Mouse (Mus musculus) gastrocnemius, adult 18-20 months (tissue): ENCODE data around the gene Mrpl11. TPM values are rescaled to one million over a fixed set of nuclear protein-coding genes. Genes with fewer than 3 reads are reported as not detected.
"Not testable (repeated sequence)": the region's sequence is repeated elsewhere in the genome, so short reads cannot be mapped to it uniquely, and the experiment has no call there.

ENCODE experiments used
- DNase-seq: peaks from one replicate; pipeline ENCODE4 v3.0.0; 2021; ENCODE audit warnings: low spot score
- total RNA-seq, 2 experiments: library from RNA; stranded (reverse); gene quantifications; 2 replicates each; pipeline ENCODE4 v1.2.3; 2021

Gene Mrpl11
- total RNA-seq, 2 experiments from 2014 or later: 64.6 to 66.7 TPM

DNA sequence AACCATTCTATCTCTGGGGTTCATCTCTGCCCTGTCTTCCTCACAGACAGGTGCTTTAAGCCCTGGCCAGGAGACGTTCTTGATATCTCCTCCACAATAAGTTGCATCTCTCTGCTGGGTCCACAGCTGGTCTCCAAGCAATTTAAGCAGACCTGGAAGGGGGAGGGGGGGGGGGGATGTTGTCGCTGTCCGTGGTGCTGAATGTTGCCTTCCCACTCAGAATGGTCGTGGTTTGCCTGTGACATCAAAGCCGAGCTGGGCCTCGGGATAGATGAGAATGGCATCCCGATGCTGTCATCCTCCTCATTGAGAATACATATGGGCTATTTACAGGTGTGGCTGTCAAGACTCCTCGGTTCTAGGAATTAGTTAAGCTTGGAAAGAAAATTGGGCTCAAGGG is 30.4 kb downstream of the Mrpl11 start:
- no peak for DNase-seq

DNA sequence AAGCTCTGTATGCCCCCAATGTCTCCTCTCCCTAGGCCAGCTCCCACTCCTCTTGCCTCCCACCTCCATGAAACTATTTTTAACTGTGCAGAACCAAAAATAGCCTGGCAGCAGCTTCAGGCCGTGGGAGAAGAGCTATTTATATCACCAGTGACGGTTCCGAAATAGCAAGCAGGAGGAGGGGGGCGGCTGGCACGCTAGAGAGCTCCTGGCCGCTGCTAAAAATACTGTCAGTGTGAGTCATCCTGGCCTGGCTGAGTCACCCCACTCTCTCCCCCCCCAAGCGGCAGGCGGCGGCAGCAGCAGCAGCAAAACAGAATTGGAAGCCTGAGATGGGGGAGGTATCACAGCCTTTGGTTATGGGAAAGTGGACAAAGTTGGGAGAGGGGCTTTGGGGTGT is 31.0 kb downstream of the Mrpl11 start:
- peak; percentile 90 for DNase-seq

DNA sequence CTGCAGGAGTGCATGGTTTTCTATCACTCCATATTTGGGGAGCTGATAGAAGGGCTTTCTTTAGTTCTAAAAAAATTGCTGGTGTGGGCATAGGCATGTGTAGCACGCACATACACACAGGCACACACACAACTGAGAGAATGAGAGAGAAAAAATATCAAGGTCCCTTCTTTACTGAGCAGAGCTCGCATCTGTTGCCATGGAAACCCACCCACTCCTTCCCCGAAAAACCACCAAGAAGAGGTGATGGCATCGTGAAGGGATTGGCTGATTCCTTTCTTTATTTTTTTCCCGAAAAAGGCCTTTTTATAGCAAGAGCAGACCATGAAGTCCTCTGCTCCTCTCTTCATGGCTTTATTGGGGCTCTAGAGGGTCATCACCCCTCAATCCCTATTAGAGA is 32.1 kb downstream of the Mrpl11 start:
- DNase-seq: no peak

DNA sequence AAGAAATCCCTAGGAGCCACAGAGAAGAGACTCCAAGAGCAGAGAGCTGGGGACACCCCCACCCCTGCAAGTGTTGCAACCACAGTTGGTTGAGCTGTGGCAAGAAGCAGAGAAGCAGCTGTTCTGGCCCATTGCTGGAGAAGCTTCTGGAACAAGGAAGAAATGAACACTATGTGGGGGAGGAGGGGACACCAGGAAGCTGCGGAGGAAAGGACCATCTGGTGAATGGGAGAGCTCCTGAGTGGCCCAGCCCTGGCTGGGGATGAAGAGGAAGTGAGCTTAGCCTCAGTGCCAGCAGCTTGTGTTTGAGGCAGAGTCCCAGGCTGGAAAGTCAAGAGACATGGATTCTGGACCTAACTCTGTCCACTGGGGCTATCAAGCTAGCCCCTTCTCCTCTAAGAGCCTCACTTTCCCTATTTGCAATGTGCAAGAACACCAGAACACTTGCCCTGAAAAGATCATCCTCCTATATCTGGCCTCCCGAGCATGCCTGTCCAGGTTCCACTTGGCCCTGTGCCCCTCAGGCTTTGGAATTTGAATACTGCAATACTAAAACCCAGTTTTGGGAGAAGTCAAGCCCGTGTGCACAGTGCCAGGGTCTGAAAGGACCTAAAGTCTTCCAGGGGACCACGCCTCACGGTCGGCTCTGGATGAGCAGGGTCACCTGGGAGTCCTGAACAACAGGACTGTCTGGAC is 37.6 kb downstream of the Mrpl11 start:
- DNase-seq: no peak

DNA sequence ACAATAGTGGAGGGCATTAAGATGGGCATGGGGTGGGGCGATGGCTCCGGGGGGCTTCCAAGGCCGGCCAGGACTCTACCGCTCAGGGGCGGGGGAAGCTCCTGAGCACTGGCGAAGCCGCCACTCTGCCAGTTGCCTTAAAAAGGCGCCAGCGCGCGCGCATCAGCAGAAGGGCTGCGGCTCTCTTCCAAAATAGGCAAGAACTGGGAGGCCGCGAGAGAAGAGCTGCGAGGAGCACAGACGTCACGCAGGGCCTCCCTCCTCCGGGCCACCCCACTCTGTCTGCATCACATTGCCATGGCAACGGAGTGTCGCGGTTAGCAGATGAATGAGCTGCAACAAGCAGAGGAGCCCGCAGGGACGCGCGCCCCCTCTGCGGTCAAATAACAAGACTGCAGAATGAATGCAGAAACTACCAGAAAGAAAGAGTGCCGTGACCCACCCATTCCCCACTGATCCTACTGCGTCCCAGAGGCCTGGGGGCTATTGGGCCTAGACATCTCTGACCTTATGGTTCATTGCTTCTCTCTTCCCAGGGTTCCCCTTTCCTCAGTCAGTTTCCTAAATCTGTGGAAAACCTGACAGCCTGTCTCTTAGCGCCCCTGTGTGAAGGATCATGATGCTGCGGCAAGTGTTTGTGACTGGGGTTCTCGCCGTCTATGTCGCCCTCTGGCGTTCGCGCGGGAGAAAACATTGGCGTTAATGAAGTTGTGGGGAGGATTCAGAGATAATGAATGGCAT is 39.9 kb downstream of the Mrpl11 start:
- peak; percentile 76 for DNase-seq

DNA sequence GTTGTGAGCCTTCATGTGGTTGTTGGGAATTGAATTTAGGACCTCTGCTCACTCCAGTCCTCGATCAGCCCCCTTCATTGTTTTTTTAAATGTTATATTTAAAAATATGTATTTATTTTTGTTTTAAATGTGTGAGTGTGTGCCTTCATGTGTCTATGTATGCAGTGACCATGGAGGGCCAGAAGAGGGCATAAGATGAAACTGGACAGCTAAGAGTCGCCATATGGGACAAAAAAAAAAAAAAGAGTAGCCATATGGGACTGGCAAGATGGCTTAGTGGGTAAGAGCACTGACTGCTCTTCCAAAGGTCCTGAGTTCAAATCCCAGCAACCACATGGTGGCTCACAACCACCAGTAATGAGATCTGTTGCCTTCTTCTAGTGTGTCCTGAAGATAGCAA is 41.7 kb downstream of the Mrpl11 start:
- DNase-seq: not testable (repeated sequence)

DNA sequence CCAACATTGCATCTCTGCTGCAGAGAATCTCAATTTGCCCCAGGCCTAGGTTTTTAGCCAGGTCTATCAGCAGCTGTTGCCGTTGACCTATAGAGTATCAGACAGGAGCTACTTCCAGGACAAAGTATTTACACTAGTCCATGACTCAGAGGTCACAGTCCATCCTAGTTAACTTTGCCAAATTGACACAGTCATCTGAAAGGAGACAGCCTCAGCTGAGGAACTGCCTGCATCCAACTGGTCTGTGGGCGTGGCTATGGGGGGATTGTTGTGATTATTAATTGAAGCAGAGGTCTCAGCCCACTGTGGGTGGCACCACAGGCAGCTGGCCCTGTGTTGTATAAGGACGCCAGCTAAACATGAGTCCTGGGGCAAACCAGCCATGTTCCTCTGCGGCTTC is 43.0 kb downstream of the Mrpl11 start:
- DNase-seq: no peak

DNA sequence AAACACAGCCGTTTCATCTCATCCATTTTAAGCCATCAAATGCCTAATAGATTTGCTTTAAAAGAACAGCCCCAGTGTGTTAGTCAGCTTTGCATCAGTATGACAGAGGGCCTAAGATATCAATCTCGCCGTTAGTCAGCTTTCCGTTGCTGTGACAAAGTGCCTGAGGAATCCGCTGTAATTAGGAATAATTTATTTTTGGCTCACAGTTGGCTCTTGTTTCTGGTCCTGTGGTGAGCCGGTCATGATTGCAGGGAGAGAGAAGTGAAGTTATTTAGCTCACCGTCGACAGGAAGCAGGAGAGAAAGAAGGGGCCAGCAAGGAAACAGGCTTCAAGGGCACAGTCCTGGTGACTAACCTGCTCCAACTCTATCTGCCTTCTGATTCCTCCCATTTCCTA is 51.2 kb downstream of the Mrpl11 start:
- no peak for DNase-seq

DNA sequence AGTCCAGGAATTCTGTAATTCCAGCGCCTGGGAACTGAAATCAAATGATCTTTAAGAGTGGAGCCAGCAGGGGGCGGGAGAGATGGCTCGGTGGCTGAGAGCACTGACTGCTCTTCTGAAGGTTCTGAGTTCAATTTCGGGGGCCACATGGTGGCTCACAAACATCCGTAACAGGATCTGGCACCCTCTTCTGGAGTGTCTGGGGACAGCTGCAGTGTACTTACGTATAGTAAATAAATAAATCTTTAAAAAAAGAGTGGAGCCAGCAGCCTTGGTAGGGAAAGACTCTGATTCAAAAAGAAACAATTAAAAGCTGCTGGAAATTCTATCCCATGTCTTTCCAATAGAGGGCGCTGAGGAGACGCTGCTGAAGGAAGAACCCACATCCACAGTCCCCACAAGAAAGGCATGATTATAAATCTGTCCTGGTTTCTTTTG is 53.0 kb downstream of the Mrpl11 start:
- no peak for DNase-seq

DNA sequence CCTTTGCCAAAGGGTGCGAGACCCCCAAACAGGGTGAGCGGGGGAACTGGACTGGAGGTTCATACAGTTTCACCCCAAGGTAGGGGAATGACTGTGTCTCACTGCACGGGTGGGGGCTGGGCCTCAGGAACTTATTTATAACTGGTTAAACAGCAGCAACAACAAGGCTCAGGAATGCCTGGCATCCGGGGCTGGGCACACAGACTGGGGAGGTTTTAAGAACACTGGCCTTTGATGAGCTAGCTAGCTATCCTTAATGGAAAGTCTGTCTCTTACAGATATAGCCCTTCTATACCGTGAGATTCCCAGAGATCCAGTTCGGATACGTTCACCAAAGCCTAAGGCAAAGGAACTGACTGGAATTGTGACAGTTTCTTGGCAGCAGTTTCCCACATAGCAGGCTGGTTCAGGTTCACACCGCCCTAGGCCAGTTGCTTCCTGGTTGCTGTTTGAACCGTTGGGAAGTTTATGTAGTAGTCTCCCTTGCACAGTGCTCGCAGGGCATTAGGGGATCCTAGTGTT is 54.3 kb downstream of the Mrpl11 start:
- no peak for DNase-seq

Other genes with a start within 250 kb of the Mrpl11 start
- gene Rbm4b, start 205.7 kb upstream of the Mrpl11 start, total RNA-seq: 1 to 10 TPM; 2.3 to 2.7 TPM
- 10 to 100 TPM; 31.4 to 34.8 TPM for gene Rbm4, start 168.2 kb upstream of the Mrpl11 start, total RNA-seq
- gene Gm21992, start 150.5 kb upstream of the Mrpl11 start, total RNA-seq: 10 to 100 TPM in 1 of 2 experiments, 1 to 10 TPM in 1; 6.8 to 12.7 TPM
- gene Rbm14, start 150.5 kb upstream of the Mrpl11 start, total RNA-seq: 10 to 100 TPM in 1 of 2 experiments, 1 to 10 TPM in 1; 8.0 to 10.5 TPM
- gene Ccs, start 122.8 kb upstream of the Mrpl11 start, total RNA-seq: 10 to 100 TPM; 20.0 to 24.1 TPM
- not detected for gene Ccdc87, start 122.8 kb upstream of the Mrpl11 start, total RNA-seq
- 10 to 100 TPM; 26.6 to 30.1 TPM for gene Ctsf, start 107.0 kb upstream of the Mrpl11 start, total RNA-seq
- gene Actn3, start 84.2 kb upstream of the Mrpl11 start, total RNA-seq: 1,000 to 10,000 TPM; 7,595 to 9,342 TPM
- gene Zdhhc24, start 83.5 kb upstream of the Mrpl11 start, total RNA-seq: 1 to 10 TPM; 2.0 to 2.3 TPM
- 1 to 10 TPM; 1.7 to 2.0 TPM for gene Bbs1, start 55.5 kb upstream of the Mrpl11 start, total RNA-seq
- 10 to 100 TPM; 13.2 to 14.2 TPM for gene Dpp3, start 33.9 kb upstream of the Mrpl11 start, total RNA-seq
- gene Peli3, start 19.0 kb upstream of the Mrpl11 start, total RNA-seq: 1 to 10 TPM; 2.4 to 2.7 TPM
- gene Npas4, start 28.2 kb downstream of the Mrpl11 start, total RNA-seq: not detected
- gene Slc29a2, start 61.7 kb downstream of the Mrpl11 start, total RNA-seq: 1 to 10 TPM; 4.1 to 5.3 TPM
- gene B4gat1, start 76.7 kb downstream of the Mrpl11 start, total RNA-seq: 10 to 100 TPM; 18.7 to 23.2 TPM
- gene AC124502.3, start 76.7 kb downstream of the Mrpl11 start, total RNA-seq: 1 to 10 TPM in 1 of 2 experiments, under 1 TPM in 1; 0.50 to 1.2 TPM
- 10 to 100 TPM; 14.8 to 15.3 TPM for gene Brms1, start 79.2 kb downstream of the Mrpl11 start, total RNA-seq
- 1 to 10 TPM in 1 of 2 experiments, under 1 TPM in 1; 0.71 to 1.2 TPM for gene Rin1, start 88.3 kb downstream of the Mrpl11 start, total RNA-seq
- gene Cd248, start 105.9 kb downstream of the Mrpl11 start, total RNA-seq: 10 to 100 TPM in 1 of 2 experiments, 1 to 10 TPM in 1; 6.3 to 11.8 TPM
- gene Tmem151a, start 123.4 kb downstream of the Mrpl11 start, total RNA-seq: under 1 TPM in 1 of 2 experiments, not detected in 1; 0.18 TPM
- 10 to 100 TPM; 45.1 to 47.0 TPM for gene Yif1a, start 126.4 kb downstream of the Mrpl11 start, total RNA-seq
- gene Cnih2, start 136.4 kb downstream of the Mrpl11 start, total RNA-seq: not detected
- 100 to 1,000 TPM; 117 to 118 TPM for gene Rab1b, start 144.9 kb downstream of the Mrpl11 start, total RNA-seq
- 10 to 100 TPM; 58.6 to 61.0 TPM for gene Klc2, start 156.4 kb downstream of the Mrpl11 start, total RNA-seq